Mouse (Mus musculus): ENCODE data around the gene Xpnpep3.

- TF ChIP-seq POLR2A (IDR thresholded peaks at IDR 0.05; ENCODE audit: insufficient read length, low read depth) (no peak), TCF12 (IDR thresholded peaks at IDR 0.05; ENCODE audit: insufficient read depth, poor library complexity, severe bottlenecking) (no peak), TCF3 (IDR thresholded peaks at IDR 0.05; ENCODE audit: insufficient read length, low read depth) (no peak), SRF (IDR thresholded peaks at IDR 0.05; ENCODE audit: control insufficient read depth, insufficient read length, low read depth) (no peak), USF1 (IDR thresholded peaks at IDR 0.05; ENCODE audit: low read depth) (no peak), E2F4 (IDR thresholded peaks at IDR 0.05; ENCODE audit: insufficient read depth) (no peak)
These were observed 103.5 kb downstream of the Xpnpep3 start for GRCm38 (mm10) chr15:81503466-81503865.

All from myocyte (in vitro differentiated cells).